Mouse (Mus musculus) c-Kit-positive CD71-positive TER-119-negative erythroid progenitor cells, embryonic 14.5 days (primary cell): ENCODE results near the gene Ppm1h.

Experiments
- DNase-seq: peaks from one replicate; pipeline ENCODE4 v3.0.0-alpha.2; 2013; ENCODE audit warnings: low read depth

The Ppm1h gene

DNA sequence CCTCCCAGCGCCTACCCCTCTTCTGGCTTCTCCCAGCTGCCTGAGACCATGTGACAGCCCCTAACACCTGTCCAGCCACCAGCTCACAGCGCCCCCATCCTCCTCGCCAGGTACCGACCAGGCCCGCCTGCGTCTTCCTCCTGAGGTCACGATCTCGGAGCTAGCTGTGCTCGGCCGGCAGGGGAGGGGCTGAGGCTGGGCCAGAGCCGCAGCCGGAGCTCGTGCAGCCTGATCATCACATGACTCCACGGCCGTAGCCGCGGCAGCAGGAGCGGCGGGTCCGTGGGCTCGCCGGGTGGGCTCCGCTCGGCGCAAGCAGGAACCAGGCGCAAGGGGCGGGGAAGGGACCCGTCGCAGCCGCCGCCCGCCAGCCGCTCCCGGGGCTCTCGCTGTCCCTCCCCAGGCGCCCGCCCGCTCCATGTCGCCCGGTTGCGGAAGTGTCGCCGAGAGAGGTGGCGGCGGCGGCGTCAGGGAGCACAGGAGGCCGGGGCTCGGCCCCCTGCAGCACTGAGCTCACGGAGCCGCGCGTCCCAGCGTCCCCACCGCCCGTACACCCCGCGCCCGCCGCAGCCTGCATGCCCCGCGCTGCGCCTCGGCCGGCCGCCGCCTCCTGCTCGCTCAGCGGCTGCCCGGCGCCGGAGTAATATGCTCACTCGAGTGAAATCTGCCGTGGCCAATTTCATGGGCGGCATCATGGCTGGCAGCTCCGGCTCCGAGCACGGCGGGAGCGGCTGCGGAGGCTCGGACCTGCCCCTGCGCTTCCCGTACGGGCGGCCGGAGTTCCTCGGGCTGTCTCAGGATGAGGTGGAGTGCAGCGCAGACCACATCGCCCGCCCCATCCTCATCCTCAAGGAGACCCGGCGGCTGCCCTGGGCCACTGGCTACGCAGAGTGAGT, at the start of gene Ppm1h:
Ppm1h (plus strand) TSS at position 222 of the 896 bp plus-strand sequence.
- no peak for DNase-seq

DNA sequence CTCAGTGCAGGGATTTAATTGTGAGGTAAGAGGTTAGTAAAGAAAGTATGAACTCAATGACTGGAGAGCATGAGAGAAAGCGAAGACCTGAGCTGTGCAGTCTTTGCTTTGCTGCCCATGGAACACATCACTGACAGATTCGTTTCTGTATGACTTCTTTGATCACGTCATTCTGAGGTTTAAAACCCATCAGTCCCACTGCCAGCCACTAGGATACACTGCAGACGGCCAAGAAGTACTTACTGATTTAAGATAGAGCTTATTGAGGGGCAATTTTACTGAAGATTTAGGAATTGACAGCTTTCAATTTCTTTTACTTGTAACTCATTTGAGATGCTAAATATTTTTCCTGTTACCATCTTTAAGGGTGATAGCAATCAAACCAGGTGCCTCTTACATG, 49.6 kb upstream of the Ppm1h start:
- DNase-seq: no peak

DNA sequence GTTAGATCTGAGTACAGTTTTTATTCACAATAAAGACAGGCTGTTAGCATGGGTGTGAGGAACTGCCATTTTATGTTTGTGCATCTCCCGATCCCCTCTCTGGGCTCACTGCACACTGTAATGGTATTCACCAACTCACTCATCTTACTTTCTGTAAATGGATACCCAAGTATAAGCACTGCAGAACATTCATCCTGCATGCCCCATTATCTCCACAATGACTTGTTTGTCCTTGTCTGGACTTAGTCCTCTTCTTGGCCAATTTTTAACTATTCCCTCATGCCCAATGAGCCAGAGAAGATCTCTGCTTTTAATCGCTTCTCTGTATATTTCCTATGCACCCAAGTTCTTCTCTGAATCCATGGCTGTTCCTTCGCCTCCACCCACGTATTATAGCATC, 38.7 kb upstream of the Ppm1h start:
- no peak for DNase-seq

DNA sequence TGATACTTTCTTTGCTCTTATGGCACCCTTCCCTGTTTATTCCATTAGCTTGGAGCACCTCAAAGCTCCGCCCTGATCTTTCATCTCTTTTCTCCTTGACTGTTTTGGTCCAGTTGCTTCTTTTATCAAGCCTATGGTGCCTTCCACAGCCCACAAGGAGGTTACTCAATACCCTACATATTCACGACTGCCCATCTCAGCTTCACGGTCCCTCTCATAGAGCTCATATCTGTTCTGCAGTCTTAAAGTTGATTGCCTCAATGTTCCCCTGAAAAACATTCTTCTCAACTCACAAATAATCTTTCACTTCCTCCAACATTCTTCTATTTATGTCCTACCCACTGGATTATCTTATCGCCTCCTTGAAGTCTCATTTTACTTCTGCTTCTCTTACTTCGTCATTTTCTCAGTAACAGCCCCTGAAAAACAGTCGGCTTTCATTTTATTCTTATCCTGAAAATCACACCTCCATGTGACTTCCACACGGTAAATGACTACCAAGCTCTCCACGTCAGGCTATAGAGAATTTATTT, 37.2 kb upstream of the Ppm1h start:
- DNase-seq: no peak

DNA sequence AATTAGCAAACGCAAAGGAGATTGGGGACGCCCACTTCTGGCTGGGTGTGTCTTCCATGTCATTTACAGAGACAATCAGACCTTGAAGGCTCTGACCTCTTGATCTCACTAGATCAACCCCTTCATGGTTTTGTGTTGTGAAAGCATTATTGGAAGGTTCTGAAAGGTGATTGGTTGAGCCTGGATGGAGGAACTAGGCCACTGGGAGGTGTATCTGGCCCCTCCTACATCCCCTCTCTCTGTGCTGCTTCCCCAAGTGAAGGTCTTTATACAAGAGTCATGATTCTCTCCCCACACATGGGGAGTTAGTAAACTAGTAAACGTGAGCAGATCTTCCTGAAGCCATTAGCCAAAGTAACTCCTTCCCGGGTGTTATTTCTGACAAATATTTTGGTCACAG, 36.4 kb upstream of the Ppm1h start:
- DNase-seq: no peak

DNA sequence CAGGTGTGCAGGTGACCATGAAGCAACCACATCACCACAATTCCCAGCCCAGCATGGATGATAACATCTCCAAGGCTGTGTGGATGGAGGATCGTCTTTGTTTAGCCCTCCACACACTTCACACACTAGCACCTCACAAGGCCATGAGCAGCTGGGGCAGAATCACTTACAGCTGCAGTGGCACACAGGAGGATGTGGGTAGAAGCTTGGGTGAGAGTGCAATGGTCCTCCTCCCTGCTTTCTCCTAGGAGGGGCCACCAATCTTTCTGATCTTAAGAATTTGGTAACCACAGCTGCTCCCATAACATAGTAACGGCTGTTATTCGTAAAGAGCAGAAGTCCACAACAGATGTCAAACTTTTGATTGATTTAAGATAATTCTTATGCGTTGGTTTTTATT, 26.6 kb upstream of the Ppm1h start:
- DNase-seq: no peak

DNA sequence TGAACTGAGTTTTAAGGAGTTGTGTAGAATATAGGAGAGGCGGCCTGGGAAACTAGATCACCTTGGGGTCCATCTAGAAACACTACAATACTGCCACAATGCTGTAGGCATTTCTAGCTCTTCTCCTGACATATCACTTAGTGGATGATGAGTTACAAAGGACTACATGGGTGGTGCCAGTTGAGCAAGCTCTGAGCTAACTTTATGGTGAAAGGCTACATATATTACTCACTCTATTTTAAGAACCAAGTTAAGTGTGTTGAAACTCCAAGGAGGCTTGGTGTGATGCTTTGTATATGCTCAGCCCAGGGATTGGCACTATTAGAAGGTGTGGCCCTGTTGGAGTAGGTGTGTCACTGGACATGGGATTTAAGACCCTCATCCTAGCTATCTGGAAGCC, 26.0 kb upstream of the Ppm1h start:
- no peak for DNase-seq

DNA sequence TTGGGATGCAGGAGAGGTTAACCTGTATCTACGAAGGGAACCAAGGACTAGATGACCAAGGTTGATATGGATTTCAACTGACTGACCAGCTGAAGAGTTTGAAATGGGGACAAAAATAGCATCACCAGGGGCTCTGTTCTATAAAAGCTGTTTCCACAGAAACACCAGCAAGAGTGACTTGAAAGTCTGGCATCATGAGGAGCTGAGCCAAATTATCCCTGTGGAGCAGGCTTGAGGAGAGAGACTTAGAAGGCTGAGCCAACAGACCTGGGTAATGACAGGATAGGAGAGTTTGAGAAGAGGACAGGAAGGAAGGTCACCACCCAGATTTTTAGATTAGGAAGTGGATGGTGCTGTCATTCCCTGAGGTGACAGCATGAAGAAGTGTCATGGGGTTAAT, 12.9 kb upstream of the Ppm1h start:
- DNase-seq: no peak

DNA sequence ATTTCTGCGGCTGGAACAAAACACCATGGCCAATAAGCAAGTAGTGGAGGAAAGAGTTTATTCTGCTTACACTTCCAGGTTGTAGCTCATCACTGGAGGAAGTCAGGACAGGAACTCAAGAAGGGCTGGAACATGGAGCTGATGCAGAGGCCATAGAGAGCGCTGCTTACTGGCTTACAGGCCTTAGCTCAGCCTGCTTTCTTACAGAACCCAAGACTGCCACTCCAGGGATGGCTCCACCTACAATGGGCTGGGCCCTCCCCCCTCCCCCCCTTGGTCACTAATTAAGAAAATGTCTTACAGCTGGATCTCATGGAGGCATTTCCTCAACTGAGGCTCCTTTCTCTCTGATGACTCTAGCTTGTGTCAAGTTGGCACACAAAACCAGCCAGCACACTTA, 7.3 kb upstream of the Ppm1h start:
- no peak for DNase-seq

DNA sequence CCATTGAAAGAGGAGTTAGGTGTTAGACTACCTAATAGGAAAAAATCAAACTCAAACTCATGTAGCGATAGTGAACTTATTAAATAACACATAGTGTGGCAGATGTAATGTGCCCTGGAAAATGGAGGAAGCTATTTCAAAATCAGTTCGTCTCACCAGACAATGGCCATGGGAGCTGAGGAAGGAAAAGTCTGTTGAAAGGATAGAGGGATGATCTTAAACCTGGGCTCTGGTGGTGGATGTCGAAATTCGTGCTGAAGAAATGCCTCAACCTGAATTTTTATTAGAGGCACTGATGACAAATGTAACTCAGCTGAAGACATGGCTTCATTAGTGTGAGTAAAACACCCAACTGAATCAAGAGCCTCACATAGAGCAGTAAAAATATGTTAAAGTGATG, 6.5 kb upstream of the Ppm1h start:
- DNase-seq: no peak

DNA sequence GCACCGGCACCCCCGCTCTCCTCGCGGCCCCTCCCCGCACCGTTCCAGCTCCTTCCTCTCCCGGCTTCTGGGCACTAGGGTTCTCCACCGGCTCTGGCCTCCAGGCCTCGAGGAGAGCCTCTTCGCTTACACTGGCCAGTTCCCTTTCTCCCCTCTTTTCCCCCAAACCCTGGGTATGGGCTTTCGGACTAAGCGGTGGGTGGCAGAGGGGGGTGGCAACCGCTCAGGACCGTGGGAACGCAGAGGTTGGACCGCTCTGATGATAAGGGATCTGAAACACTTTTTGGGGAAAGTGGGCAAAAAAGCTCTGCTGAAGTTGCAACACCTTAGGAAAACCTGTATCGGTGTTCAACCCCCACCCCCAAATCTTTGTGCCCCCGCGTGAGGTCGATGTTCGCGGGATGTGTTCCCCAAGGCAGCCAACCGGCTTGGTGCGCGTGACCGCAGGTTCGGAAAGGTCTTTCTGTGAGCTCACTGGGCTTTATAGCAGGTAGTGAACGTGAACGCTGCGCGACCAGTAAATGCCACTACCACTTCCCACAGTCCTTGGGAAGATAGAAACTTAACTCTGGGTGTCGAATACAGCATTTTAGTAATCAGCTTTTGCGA, 979 bp downstream of the Ppm1h start:
- DNase-seq: no peak

DNA sequence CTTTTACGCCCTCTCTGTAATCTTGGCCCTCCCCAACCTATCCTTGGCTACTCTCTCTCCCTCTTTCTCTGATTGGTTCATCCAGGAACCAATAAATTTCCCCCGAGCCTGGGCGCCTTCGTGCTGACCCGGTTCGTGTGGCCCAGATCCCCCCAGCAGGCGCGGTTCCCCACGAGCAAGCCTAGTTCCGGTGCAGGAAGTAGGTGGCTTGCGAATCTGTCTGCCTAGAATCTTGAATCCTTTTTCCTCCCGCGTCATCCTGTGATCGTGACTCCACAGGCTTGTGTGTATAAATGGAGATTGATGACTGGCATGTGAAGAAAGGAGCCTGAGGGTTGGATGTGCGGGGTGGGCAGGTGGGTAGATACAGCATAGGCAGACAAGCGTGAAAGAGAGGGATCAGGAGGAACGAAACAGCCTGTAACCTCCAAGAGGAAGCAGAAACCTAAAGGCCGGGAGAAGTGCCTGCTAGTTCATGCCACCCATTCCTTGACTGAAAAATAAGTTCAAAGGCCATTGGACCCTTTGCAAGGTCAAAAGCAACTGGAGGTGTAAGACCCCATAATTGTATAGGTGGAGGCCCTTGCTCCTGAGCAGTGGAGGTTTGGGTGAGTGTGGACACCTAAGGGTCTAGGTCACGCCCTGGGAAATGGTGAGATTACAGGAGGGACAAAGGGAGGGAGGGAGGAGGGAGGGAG, 2.0 kb downstream of the Ppm1h start:
- DNase-seq: no peak

DNA sequence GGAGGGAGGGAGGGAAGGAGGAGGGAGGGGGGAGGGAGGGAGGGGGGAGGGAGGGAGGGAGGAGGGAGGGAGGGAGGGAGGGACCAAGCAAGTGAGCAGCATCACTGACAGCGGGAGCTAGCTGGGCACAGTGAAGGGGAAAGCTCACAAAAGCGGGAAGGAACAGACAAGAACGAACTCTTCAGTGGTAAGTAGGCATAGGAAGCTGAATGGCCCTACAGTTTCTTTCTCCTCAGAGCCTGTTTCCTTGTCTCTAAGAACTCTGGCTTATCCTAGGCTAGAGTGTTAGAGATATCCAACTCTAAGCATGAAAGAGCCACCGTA, 2.5 kb downstream of the Ppm1h start:
- DNase-seq: no peak

DNA sequence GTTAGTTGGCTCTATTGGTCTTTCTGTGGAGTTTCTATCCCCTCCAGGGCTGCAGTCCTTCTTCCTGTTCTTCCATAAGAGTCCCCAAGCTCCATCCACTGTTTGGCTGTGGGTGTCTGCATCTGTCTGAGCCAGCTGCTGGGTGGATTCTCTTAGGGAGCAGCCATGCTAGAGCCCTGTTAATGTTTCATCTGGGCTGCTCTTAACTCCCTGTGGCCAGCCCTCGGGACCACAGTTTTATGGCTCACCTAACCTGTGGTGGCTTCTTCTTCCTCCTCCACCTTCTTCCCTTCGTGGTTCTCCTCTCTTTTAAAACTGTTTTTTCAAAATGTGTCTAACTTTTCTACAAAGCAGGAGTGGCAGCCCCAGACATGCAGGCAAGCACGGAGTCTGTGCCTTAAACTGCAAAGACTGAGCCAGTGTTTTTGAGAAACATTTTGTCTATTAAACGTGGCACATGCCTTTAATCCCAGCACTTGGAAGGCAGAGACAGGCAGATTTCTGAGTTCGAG, 5.3 kb downstream of the Ppm1h start:
- no peak for DNase-seq

DNA sequence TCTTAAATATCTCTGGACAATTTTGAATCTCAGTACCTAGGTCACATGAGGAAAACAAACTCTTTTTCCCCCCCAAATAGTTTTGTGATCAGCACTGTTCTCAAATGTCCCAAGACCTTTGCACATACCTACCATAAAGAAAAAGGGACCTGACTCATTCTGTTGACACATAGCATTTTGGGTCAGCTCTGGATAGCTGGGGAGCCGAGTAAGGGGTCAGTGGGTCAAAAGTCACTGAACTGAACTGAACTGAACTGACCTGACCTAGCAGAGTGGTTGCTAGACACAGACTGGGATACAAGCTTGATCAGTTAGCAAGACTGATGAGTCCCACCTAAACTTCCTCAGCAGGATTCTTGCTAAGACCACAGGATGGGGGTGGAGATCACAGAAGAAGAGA, 6.7 kb downstream of the Ppm1h start:
- DNase-seq: no peak

DNA sequence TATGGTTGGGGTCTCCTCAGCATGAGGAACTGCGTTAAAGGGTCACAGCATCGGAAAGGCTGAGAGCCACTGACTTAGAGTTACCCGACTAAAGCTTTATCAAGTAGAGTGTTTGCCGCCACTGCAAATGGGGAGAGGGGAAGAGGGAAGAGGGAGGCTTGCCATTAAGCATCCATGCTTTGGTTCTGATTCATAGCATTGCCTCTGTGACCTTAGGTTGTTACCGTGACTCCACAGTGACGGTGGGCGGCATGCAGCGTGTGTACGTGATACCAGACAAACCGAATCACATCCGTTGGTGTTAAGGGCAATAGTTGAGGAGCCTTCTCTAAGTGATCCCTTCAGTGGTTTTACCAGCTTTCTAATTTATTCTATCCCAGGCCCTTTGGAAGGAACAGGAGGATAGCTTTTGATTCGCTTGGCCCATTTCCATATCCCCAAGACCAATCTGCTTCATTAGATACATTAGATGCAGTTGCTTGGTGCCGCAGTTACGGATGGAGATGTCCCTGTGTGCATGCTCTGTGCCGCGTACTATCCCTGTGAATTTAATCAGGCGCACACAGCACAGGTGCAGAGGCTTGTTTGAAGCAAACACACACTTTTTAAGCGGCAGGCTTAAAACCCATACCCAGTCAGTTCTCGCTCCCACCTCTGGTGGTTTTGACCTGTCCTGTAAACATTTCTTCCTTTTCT, 7.4 kb downstream of the Ppm1h start:
- DNase-seq: no peak

DNA sequence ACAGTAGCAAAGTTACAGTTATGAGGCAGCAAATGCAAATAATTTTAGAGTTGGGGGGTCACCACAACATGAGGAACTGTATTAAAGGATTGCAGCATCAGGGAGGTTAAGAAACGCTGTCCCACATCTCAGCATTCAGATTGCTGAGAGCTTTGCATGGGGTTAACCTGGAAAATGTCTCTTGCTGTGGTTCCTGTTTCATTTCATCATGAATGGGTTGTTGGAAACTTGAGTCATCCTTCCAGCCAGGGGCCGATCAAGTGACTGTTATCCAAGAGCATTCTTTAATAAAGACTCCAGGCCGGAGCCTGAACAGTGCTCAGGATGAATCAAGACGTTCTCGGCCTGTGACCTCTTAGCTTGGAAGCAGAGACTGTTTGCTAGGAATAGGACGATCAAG, 12.1 kb downstream of the Ppm1h start:
- DNase-seq: no peak

DNA sequence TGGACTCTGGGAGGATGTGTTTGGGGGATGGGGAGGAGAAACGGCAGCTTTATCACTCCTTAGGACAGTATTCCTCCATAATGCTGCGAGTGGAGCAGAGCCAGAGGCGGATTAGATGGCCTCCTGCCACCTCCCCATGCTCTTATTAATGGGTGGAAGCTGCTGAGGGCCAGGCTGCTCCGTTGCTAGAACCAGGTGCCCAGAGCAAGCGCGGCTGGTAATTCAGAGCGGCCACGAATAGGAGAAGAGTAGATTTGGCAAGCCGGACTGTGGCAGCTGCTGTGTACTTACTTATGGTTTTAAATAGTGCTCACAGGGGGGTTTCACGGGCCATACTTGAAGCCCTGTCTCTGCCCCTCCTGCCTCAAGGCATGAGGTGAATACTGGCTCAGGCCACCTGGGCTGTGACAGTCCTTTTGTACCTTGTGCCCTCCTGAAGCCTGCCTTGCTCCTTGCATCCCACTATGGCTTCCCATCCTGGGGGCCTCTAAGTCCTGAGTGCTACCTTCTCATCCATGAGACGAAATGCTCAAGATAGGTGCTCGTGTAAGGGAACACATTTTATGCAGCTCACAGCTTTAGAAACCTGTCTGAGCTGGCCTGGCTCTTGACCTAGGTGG, 14.7 kb downstream of the Ppm1h start:
- no peak for DNase-seq

DNA sequence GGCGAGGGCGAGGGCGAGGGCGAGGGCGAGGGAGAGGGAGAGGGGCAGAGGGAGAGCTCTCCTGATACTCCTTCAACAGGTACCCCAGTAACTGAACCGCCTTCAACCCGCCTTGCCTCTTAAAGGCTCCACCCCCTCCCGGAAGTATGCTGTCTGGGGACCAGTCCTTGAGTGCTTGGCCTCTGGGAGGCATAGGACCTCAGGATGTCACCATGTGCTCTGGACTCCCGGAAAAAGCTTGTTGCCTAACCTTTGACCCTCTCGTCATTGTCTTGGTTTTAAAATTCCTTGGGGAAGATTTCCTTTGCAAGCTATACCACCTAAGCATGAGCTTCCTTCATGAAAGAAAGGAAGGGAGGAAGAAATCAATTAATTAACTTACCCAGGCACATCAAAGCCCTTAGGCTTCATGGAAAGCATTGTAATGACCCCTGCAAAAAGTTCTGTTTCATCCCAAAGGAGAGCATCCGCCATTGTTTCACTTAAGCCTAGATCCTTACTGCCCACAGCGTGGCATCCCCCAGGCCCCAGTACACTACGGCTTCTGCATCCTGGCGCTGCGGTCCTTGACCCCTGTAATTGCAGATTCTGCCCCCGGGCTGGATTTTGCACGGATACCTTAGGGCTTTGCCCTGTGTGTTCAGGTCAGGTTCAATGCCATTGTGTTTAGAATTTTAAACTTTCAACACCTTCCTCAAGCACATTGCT, 15.5 kb downstream of the Ppm1h start:
- no peak for DNase-seq

DNA sequence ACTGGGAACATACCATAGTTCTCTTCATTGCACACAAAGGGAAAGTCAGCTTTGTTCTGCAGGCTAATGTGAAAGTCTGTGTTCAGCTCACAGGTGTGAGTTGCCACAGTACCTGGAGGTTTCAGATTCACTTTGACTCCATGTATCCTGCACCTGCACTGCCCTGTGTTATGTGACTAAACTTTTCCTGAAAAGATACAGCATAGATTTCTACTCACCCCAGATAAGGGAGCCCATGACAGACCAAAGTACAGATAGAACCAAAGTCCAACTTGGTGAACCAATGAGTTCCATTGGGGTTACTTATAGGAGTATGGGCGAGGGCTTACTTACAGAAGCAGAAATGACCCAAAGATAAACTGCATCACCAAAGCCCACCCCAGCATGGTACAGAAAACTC, 17.8 kb downstream of the Ppm1h start:
- no peak for DNase-seq

DNA sequence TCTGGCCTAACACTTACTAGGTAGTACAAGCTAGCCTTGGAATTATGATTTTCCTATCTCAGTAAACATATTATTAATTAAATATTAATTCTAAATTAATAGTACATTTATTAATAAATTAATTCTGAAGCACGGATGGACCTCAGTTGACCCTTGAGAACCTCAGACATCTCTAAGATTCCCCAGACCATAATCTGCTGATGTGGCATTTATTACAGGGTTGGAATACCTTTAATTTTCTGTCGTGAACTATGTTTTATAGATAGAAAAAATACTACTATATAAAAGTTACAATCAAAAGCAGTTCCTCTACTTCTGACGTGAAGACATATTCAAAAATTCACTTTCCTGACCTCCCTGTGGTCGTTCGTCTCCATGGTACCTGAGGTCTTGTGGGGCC, 19.8 kb downstream of the Ppm1h start:
- no peak for DNase-seq
